Mouse (Mus musculus): ENCODE data around the gene Fam71f1. TPM values are rescaled to one million over a fixed set of nuclear protein-coding genes. Genes with fewer than 3 reads are reported as not detected.
"Not testable (repeated sequence)": the region's sequence is repeated elsewhere in the genome, so short reads cannot be mapped to it uniquely, and the experiment has no call there.

Gene Fam71f1
- total RNA-seq, 2 experiments from 2014 or later = not detected

- intact Hi-C loops (cut with DNase I) = no loop called here
Observed at GRCm38 (mm10) chr6:29322735-29323134, 3.8 kb downstream of the Fam71f1 start.

GRCm38 (mm10) chr6:29326961-29327360 lies 8.0 kb downstream of the Fam71f1 start:
- intact Hi-C loops (cut with DNase I) = no loop called here
- no peak for DNase-seq

More at GRCm38 (mm10) chr6:29322735-29323134, 3.8 kb downstream of the Fam71f1 start:
- DNase-seq = no peak

GRCm38 (mm10) chr6:29329514-29329913 lies 10.6 kb downstream of the Fam71f1 start:
- no peak for DNase-seq
- intact Hi-C loops (cut with DNase I) = no loop called here

GRCm38 (mm10) chr6:29346512-29346911 lies 27.6 kb downstream of the Fam71f1 start:
- not testable (repeated sequence) for DNase-seq
- intact Hi-C loops (cut with DNase I) = loop anchor here (5.0 kb wide), 2 partner anchors 86 to 134 kb away; partner anchors contain the start of gene Flnc

- intact Hi-C loops (cut with DNase I) = loop anchor here (5.0 kb wide), 2 partner anchors 85 to 135 kb away; partner anchors contain the start of gene Flnc
Observed at GRCm38 (mm10) chr6:29347189-29347588, 28.2 kb downstream of the Fam71f1 start.

GRCm38 (mm10) chr6:29347665-29348370 lies 28.9 kb downstream of the Fam71f1 start, which contains the start of gene Calu:
Gene Calu, plus strand, starts transcription at chr6:29348069.
- intact Hi-C loops (cut with DNase I) = loop anchor here (5.0 kb wide), 2 partner anchors 84 to 136 kb away; partner anchors contain the start of gene Flnc
- DNase-seq = peak; percentile 99 to 100

More at GRCm38 (mm10) chr6:29347189-29347588, 28.2 kb downstream of the Fam71f1 start:
- DNase-seq = no peak

GRCm38 (mm10) chr6:29348371-29348724 lies 29.4 kb downstream of the Fam71f1 start:
- no peak for DNase-seq
- intact Hi-C loops (cut with DNase I) = loop anchor here (5.0 kb wide), 2 partner anchors 84 to 136 kb away; partner anchors contain the start of gene Flnc

GRCm38 (mm10) chr6:29351613-29352012 lies 32.7 kb downstream of the Fam71f1 start:
- intact Hi-C loops (cut with DNase I) = no loop called here
- DNase-seq = no peak

- DNase-seq = no peak
- intact Hi-C loops (cut with DNase I) = no loop called here
Observed at GRCm38 (mm10) chr6:29352816-29353215, 33.9 kb downstream of the Fam71f1 start.

GRCm38 (mm10) chr6:29359386-29359785 lies 40.4 kb downstream of the Fam71f1 start:
- DNase-seq = no peak
- intact Hi-C loops (cut with DNase I) = no loop called here

- DNase-seq = no peak
- intact Hi-C loops (cut with DNase I) = loop anchor here (5.0 kb wide), 1 partner anchor 77 kb away; no protein-coding TSS in a partner anchor
Observed at GRCm38 (mm10) chr6:29360211-29360610, 41.3 kb downstream of the Fam71f1 start.

- intact Hi-C loops (cut with DNase I) = loop anchor here (5.0 kb wide), 1 partner anchor 75 kb away; no protein-coding TSS in a partner anchor
- no peak for DNase-seq
Observed at GRCm38 (mm10) chr6:29362246-29363128, 43.5 kb downstream of the Fam71f1 start.

GRCm38 (mm10) chr6:29363129-29363515 lies 44.2 kb downstream of the Fam71f1 start:
- no peak for DNase-seq
- intact Hi-C loops (cut with DNase I) = loop anchor here (5.0 kb wide), 1 partner anchor 74 kb away; no protein-coding TSS in a partner anchor

- intact Hi-C loops (cut with DNase I) = no loop called here
- DNase-seq = no peak
Observed at GRCm38 (mm10) chr6:29365277-29365676, 46.3 kb downstream of the Fam71f1 start.

GRCm38 (mm10) chr6:29377386-29377785 lies 58.4 kb downstream of the Fam71f1 start:
- intact Hi-C loops (cut with DNase I) = no loop called here
- no peak for DNase-seq

- intact Hi-C loops (cut with DNase I) = no loop called here
Observed at GRCm38 (mm10) chr6:29378678-29379077, 59.7 kb downstream of the Fam71f1 start.

GRCm38 (mm10) chr6:29379954-29380353 lies 61.0 kb downstream of the Fam71f1 start:
- DNase-seq = no peak
- intact Hi-C loops (cut with DNase I) = no loop called here

More at GRCm38 (mm10) chr6:29378678-29379077, 59.7 kb downstream of the Fam71f1 start:
- DNase-seq = no peak

GRCm38 (mm10) chr6:29382442-29382841 lies 63.5 kb downstream of the Fam71f1 start:
- intact Hi-C loops (cut with DNase I) = no loop called here

More at GRCm38 (mm10) chr6:29382442-29382841, 63.5 kb downstream of the Fam71f1 start:
- no peak for DNase-seq
